In genomic region chr5:148552187-148553071, GRCm38 (mm10) we compare ENCODE assay signal across 8 mouse cellular contexts. TPM values are rescaled to one million over a fixed set of nuclear protein-coding genes. Genes with fewer than 3 reads are reported as not detected.
A peak's percentile ranks its signal among the peaks of the same experiment; 100 is the strongest.
DNase-seq lines count a peak whose midpoint lies in the region; TF ChIP-seq lines count a peak whose summit lies in the region.

TSS of gene Ubl3 (minus strand) at chr5:148552789.

- no peaks in the 10 kb centered on the region for H3K9me3 ChIP-seq in megakaryocyte, embryonic 14.5 days

- DNase-seq in ZHBTc4 (ENCODE audit: low read depth, low spot score): peak; percentile 100
- DNase-seq in gastrocnemius, adult 8-10 months (ENCODE audit: low spot score in 2 of 2): peak; percentile 71 to 87
- peak; percentile 93 for DNase-seq in hindlimb bud, embryonic 11.5 days (ENCODE audit: extremely low spot score, low read depth, low spot score)
- peak; percentile 77 to 91 for DNase-seq in left cerebral cortex, adult 8-10 months (ENCODE audit: low spot score in 2 of 2)
- DNase-seq in right cerebral cortex, postnatal 10 days (ENCODE audit: low spot score in 2 of 2): peak; percentile 95 to 96
- peak; percentile 77 for DNase-seq in urinary bladder, postnatal 25 days (ENCODE audit: low spot score)

- H3K27me3 ChIP-seq in megakaryocyte, embryonic 14.5 days (replicated peaks): peaks cover 88% of the 10 kb centered on the region

- peaks cover 5% of the 10 kb centered on the region; the same call in 1 of the 2 replicates for H3K4me1 ChIP-seq in cortical plate, adult 2 months (ENCODE audit: control insufficient read depth, insufficient read depth, low read length)
- H3K4me1 ChIP-seq in megakaryocyte, embryonic 14.5 days: peaks cover 41% of the 10 kb centered on the region

- H3K27ac ChIP-seq in cortical plate, adult 2 months (ENCODE audit: insufficient read depth, low read length): peak within 1 kb of the TSS; percentile 99

- no peak for TF ChIP-seq CTCF in cortical plate, adult 2 months (IDR thresholded peaks at IDR 0.05; ENCODE audit: extremely low read depth, insufficient read depth, low read length)

- peak; percentile 64; the same call in 1 of the 2 replicates for TF ChIP-seq POLR2A in cortical plate, adult 2 months (IDR thresholded peaks at IDR 0.05; ENCODE audit: extremely low read depth, insufficient read depth, low read length)

- H3K36me3 ChIP-seq in megakaryocyte, embryonic 14.5 days (replicated peaks; ENCODE audit: low read length): no peaks in the 10 kb centered on the region

- peak within 1 kb of the TSS; percentile 90 for H3K4me3 ChIP-seq in cortical plate, adult 2 months (ENCODE audit: insufficient read depth, low read length)
- H3K4me3 ChIP-seq in megakaryocyte, embryonic 14.5 days (replicated peaks): peak within 1 kb of the TSS; percentile 93

RNA-seq across cellular contexts. Expression of gene Ubl3, which starts in this region (rescaled TPM):
- polyA plus RNA-seq in cortical plate, adult 2 months (2012; rRNA removed): 129 and 139 TPM in 2 replicates
- 100 to 1,000 TPM; 142 to 218 (median 178) TPM for total RNA-seq in gastrocnemius, adult 8-10 months (2022)
- total RNA-seq in left cerebral cortex, adult 8-10 months (2022): 100 to 1,000 TPM; 216 to 240 (median 236) TPM
- polyA plus RNA-seq in megakaryocyte, embryonic 14.5 days (2012; ENCODE audit: insufficient read depth, low replicate concordance): 6.1 and 9.4 TPM in 2 replicates

Comparison
In these comparisons a context has a peak if more than half of its experiments do, and no peak if none do; other contexts are left out.
1. Peak in every context shown above with its lines: DNase-seq, H3K4me3 ChIP-seq and H3K27ac ChIP-seq.
2. RNA of gene Ubl3 (polyA plus RNA-seq): 129 to 139 TPM in cortical plate, adult 2 months; 6.1 to 9.4 TPM in megakaryocyte, embryonic 14.5 days; every median in the first group is over 10 times any median in the second.